Mouse (Mus musculus): ENCODE results near the gene Tbck.

The Tbck gene

GRCm38 (mm10) chr3:132683447-132684230 lies at the start of gene Tbck:
TSS of gene Tbck (plus strand) at chr3:132684144.
- DNase-seq = peak; percentile 95 to 96

GRCm38 (mm10) chr3:132637080-132637479 lies 46.9 kb upstream of the Tbck start:
- DNase-seq = no peak

GRCm38 (mm10) chr3:132644071-132644470 lies 39.9 kb upstream of the Tbck start:
- DNase-seq = no peak

GRCm38 (mm10) chr3:132646814-132647213 lies 37.1 kb upstream of the Tbck start:
- no peak for DNase-seq

- DNase-seq = no peak
Measured at GRCm38 (mm10) chr3:132649368-132649767, 34.6 kb upstream of the Tbck start.

- no peak for DNase-seq
Measured at GRCm38 (mm10) chr3:132650191-132650590, 33.8 kb upstream of the Tbck start.

- DNase-seq = no peak
Measured at GRCm38 (mm10) chr3:132651776-132652175, 32.2 kb upstream of the Tbck start.

GRCm38 (mm10) chr3:132653959-132654358 lies 30.0 kb upstream of the Tbck start:
- no peak for DNase-seq

- DNase-seq = no peak
Measured at GRCm38 (mm10) chr3:132655955-132656354, 28.0 kb upstream of the Tbck start.

GRCm38 (mm10) chr3:132677494-132677893 lies 6.5 kb upstream of the Tbck start:
- no peak for DNase-seq

- no peak for DNase-seq
Measured at GRCm38 (mm10) chr3:132684231-132684928, 436 bp downstream of the Tbck start, which contains the start of gene Aimp1. TSS of gene Aimp1 (minus strand) at chr3:132684370.

- no peak for DNase-seq
Measured at GRCm38 (mm10) chr3:132701368-132701767, 17.4 kb downstream of the Tbck start.

GRCm38 (mm10) chr3:132704216-132704615 lies 20.3 kb downstream of the Tbck start:
- DNase-seq = no peak

- DNase-seq = no peak
Measured at GRCm38 (mm10) chr3:132706977-132707376, 23.0 kb downstream of the Tbck start.

- DNase-seq = no peak
Measured at GRCm38 (mm10) chr3:132713913-132714312, 30.0 kb downstream of the Tbck start.

- DNase-seq = no peak
Measured at GRCm38 (mm10) chr3:132717316-132717715, 33.4 kb downstream of the Tbck start.

GRCm38 (mm10) chr3:132724326-132724725 lies 40.4 kb downstream of the Tbck start:
- no peak for DNase-seq

GRCm38 (mm10) chr3:132744287-132745146 lies 60.6 kb downstream of the Tbck start:
- no peak for DNase-seq

GRCm38 (mm10) chr3:132747036-132747435 lies 63.1 kb downstream of the Tbck start:
- peak; percentile 33 to 36 for DNase-seq

GRCm38 (mm10) chr3:132747766-132748165 lies 63.8 kb downstream of the Tbck start:
- no peak for DNase-seq

GRCm38 (mm10) chr3:132748750-132749149 lies 64.8 kb downstream of the Tbck start:
- no peak for DNase-seq

- no peak for DNase-seq
Measured at GRCm38 (mm10) chr3:132752772-132753171, 68.8 kb downstream of the Tbck start.

- no peak for DNase-seq
Measured at GRCm38 (mm10) chr3:132756274-132756673, 72.3 kb downstream of the Tbck start.

Measured in B cell, adult 2 months (primary cell).